Mouse (Mus musculus): Measurements from ENCODE around the gene Mum1. TPM values are rescaled to one million over a fixed set of nuclear protein-coding genes. Genes with fewer than 3 reads are reported as not detected.
A peak's percentile ranks its signal among the peaks of the same experiment; 100 is the strongest.

The Mum1 gene
- polyA plus RNA-seq, 1 experiment from 2014 or later: 63.4 TPM

DNA sequence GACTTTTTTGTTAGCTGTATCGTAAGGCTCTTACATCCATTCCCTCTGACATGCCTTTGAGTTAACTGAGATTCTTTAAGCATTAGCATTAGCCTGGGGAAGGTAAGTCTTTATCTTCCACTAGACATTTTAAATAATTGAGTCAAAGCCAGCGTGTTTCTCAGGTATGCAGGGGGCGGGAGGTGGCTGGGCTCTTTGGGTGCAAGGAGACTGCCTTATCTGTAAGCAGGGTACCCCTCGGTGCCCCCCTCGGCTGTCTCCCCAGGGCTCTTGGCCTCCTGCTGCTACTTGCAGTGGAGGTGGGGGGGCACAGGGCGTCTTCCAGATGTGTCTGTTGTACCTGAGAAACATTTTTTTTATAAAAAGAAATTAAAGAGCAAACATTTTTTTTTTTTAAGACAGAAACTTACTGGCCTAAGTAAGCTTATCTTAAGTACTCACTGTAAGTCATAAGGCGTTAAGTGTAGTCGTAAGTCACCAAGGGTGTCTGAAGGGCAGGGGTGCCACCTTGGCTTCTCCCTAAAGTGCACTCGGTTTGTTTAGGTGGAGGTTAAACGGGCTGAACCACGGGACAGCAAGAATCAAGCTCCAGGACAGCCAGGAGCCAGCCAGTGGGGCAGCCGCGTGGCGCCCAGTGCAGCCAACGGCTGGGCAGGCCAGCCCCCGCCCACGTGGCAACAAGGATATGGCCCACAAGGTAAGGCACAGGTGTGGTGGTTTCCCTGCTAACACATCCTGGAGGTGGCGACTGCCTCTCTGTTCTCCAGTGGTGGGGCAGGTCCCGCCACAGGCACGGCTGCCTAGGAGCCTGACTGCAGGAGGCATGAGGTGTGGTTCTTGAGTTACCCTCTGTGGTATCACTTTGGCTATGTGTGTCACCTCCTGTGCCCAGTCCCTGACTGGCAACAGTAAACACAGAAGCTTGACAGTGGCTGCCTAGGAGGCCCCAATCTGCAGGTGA is 56.5 kb downstream of the Mum1 start:
- Histone ChIP-seq H3K36me3 (ENCODE audit: insufficient read depth) (peaks cover 99% of the 10 kb centered on the region), H3K27me3 (ENCODE audit: insufficient read depth, low read length) (no peaks in the 10 kb centered on the region), H3K4me3 (ENCODE audit: low read depth, low read length) (no peak overlapping the region), H3K4me1 (ENCODE audit: insufficient read depth) (no peaks in the 10 kb centered on the region), H3K4me2 (no peak overlapping the region), H3K9me3 (ENCODE audit: low read depth, low read length) (no peaks in the 10 kb centered on the region), H3K27ac (ENCODE audit: low read depth) (peak overlapping the region; percentile 18), H3K9ac (no peak overlapping the region)
- ATAC-seq (ENCODE audit: insufficient read depth): no peak
- DNase-seq: no peak
- WGBS: 79% methylated on average over 20 of the region's 20 CpGs
- TF ChIP-seq CTCF (IDR thresholded peaks at IDR 0.05; ENCODE audit: low read depth): no peak

DNA sequence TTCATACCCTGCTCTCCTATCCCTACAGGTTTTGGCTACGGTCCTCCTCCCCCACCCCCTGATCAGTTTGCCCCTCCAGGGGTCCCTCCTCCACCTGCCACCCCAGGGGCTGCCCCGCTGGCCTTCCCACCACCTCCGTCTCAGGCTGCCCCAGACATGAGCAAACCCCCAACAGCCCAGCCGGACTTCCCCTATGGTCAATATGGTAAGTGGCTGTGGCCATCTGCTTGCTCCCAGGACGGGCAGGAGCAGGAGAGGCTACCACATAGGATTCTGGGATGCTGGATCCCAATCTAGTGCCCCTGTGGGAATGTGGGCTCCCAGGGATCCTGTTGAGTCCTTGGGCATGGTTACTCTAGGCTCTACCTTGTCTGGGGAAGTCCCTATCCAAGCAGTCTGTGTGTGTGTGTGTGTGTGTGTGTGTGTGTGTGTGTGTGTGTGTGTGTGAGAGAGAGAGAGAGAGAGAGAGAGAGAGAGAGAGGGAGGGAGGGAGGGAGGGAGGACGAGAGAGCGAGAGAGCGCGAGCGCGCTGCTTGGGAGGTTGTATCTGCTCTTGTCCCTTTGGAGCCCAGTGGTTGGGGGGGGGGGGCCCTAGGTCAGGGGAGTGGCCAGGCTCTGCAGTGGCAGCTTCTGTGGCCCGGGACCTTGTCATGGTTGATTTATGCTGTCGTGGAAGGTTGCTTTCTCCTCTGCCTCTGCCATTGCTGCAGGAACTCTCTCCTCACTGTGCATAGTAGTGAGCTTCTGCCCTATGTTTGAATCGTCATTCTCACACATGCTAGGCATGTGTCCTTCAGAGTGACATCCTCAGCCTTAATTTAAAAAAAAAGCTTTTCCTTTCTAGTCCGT is 59.2 kb downstream of the Mum1 start:
- 80% methylated on average over 14 of the region's 15 CpGs for WGBS
- no peak for TF ChIP-seq CTCF (IDR thresholded peaks at IDR 0.05; ENCODE audit: low read depth)
- DNase-seq: no peak
- Histone ChIP-seq H3K9me3 (ENCODE audit: low read depth, low read length) (no peaks in the 10 kb centered on the region), H3K4me3 (ENCODE audit: low read depth, low read length) (no peak overlapping the region), H3K4me2 (no peak overlapping the region), H3K27me3 (ENCODE audit: insufficient read depth, low read length) (no peaks in the 10 kb centered on the region), H3K36me3 (ENCODE audit: insufficient read depth) (peaks cover 86% of the 10 kb centered on the region), H3K9ac (no peak overlapping the region), H3K27ac (ENCODE audit: low read depth) (no peak overlapping the region), H3K4me1 (ENCODE audit: insufficient read depth) (no peaks in the 10 kb centered on the region)
- ATAC-seq (ENCODE audit: insufficient read depth): no peak

DNA sequence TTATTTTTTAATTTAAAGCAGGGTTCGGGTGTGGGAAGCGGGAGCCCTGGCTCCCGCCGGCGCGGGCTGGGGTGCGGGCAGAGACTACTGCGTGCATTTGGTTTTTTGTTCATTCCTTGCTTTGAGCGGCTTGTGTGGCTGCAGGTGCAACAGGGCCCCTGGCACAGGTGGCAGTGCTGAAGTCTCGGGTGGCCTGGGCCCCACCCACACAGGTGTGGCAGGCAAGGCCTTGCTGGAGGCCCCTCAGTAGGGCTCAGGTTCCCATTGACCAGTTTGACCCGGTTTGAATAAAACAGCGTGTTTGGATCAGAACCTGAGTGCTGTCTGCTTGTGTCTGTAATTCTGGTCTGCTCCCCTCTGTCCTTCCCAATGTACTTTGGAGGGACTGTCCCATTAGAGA is 61.9 kb downstream of the Mum1 start:
- no peak overlapping the region for H3K4me3 ChIP-seq (ENCODE audit: low read depth, low read length)
- peaks cover 63% of the 10 kb centered on the region for H3K36me3 ChIP-seq (ENCODE audit: insufficient read depth)
- no peak for TF ChIP-seq CTCF (IDR thresholded peaks at IDR 0.05; ENCODE audit: low read depth)
- no peak for DNase-seq
- H3K27me3 ChIP-seq (ENCODE audit: insufficient read depth, low read length): no peaks in the 10 kb centered on the region
- H3K27ac ChIP-seq (ENCODE audit: low read depth): no peak overlapping the region
- 86% methylated on average over 12 of the region's 12 CpGs for WGBS
- H3K9ac ChIP-seq: no peak overlapping the region
- H3K9me3 ChIP-seq (ENCODE audit: low read depth, low read length): no peaks in the 10 kb centered on the region
- no peak overlapping the region for H3K4me2 ChIP-seq
- no peaks in the 10 kb centered on the region for H3K4me1 ChIP-seq (ENCODE audit: insufficient read depth)
- no peak for ATAC-seq (ENCODE audit: insufficient read depth)

DNA sequence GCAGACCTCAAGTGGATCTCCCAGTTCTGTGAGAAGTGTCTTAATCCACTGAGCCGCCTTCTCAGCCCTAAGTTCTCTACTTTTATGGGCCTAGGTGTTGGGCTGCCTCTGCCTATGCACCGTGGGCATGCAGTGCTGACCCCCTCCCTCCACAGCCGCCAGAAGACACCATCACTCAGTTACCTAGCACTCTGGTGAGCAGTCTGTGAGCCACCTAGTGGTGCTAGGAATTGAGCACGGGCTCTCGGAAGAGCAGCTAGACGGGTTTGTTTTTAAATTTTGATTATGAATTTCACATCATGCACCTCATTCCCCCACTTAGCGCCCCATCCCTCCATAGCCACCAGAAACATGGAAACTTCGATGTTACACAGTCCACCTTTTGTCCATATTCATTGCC is 62.4 kb downstream of the Mum1 start:
- peak; percentile 13; the same call in 1 of the 2 replicates for TF ChIP-seq CTCF (IDR thresholded peaks at IDR 0.05; ENCODE audit: low read depth)
- Histone ChIP-seq H3K9ac (no peak overlapping the region), H3K9me3 (ENCODE audit: low read depth, low read length) (no peaks in the 10 kb centered on the region), H3K36me3 (ENCODE audit: insufficient read depth) (peaks cover 63% of the 10 kb centered on the region), H3K4me1 (ENCODE audit: insufficient read depth) (no peaks in the 10 kb centered on the region), H3K27me3 (ENCODE audit: insufficient read depth, low read length) (no peaks in the 10 kb centered on the region), H3K4me3 (ENCODE audit: low read depth, low read length) (no peak overlapping the region), H3K4me2 (no peak overlapping the region), H3K27ac (ENCODE audit: low read depth) (no peak overlapping the region)
- ATAC-seq (ENCODE audit: insufficient read depth) (no peak), DNase-seq (no peak)
- WGBS: 62% methylated on average over 8 of the region's 8 CpGs

DNA sequence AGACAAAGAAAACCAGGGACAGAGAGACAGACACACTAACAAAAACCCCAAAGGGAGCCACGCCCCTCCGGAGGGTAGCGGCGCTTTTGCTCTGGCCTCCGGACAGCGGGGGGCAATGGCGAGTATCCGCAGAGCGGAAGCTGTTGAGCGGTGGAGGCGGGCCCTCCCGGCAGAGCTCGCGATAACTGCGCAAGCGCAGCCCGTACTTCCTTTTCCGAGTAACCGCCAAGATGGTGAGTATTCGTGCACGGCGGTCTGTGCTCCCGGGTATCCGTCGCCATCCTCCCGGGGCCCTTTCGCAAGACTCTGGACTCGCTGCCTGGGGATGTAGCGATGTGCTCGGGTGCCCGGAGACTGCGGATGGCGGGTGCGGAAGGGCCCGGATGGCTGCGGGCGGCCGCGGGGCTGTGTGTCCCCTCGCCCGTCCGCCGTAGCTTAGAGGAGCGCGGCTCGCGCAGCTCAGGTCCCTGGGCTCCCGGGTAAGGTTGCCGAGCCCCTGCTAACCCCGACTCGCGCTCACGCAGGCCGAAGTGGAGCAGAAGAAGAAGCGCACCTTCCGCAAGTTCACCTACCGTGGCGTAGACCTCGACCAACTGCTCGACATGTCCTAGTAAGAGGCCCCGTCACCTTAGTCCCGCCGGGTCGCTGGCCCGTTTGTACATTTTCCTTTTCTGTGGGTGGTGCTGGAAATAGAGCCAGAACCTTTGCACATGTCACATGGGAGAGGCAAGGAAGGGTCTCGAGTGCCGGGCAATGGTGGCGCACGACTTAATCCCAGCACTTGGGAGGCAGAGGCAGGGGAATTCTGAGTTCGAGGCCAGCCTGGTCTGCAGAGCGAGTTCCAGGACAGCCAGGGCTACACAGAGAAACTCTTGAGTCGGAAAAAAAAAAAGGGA is 66.3 kb downstream of the Mum1 start, which contains the start of gene Rps15:
Rps15 (plus strand) TSS at position 203 of the 896 bp plus-strand sequence.
- peaks cover 41% of the 10 kb centered on the region for H3K36me3 ChIP-seq (ENCODE audit: insufficient read depth)
- peak; percentile 86 for ATAC-seq (ENCODE audit: insufficient read depth)
- H3K4me3 ChIP-seq (ENCODE audit: low read depth, low read length): peak within 1 kb of the TSS; percentile 96
- peak; percentile 76 for TF ChIP-seq CTCF (IDR thresholded peaks at IDR 0.05; ENCODE audit: low read depth)
- H3K9ac ChIP-seq: peak within 1 kb of the TSS; percentile 100
- peaks cover 9% of the 10 kb centered on the region; the same call in 1 of the 2 replicates for H3K27me3 ChIP-seq (ENCODE audit: insufficient read depth, low read length)
- H3K9me3 ChIP-seq (ENCODE audit: low read depth, low read length): no peaks in the 10 kb centered on the region
- peak within 1 kb of the TSS; percentile 98 for H3K4me2 ChIP-seq
- WGBS: under 1% methylated on average over 70 of the region's 72 CpGs
- peak; percentile 99 for DNase-seq
- H3K4me1 ChIP-seq (ENCODE audit: insufficient read depth): no peaks in the 10 kb centered on the region
- peak within 1 kb of the TSS; percentile 95 for H3K27ac ChIP-seq (ENCODE audit: low read depth)

DNA sequence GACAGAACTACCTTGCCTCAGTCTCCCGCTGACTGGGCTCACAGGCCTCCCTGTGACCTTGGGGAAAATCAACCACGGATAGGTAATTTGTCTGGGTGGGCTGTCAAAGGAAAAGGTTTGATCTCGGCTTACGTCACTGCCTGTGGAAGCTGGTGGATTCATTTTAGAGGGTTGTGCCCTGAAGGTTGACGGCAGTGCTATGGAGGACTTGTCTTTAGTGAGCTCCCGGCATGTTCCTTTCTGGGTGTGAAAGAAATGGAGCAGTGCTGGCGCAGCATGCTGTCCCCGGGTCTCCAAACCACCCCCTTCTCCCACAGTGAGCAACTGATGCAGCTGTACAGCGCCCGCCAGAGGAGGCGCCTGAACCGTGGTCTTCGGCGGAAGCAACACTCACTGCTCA is 67.1 kb downstream of the Mum1 start:
- Histone ChIP-seq H3K9ac (peak overlapping the region; percentile 100), H3K9me3 (ENCODE audit: low read depth, low read length) (no peaks in the 10 kb centered on the region), H3K4me3 (ENCODE audit: low read depth, low read length) (peak overlapping the region; percentile 96), H3K4me2 (peak overlapping the region; percentile 98), H3K27me3 (ENCODE audit: insufficient read depth, low read length) (peaks cover 17% of the 10 kb centered on the region), H3K36me3 (ENCODE audit: insufficient read depth) (peaks cover 33% of the 10 kb centered on the region), H3K4me1 (ENCODE audit: insufficient read depth) (no peaks in the 10 kb centered on the region), H3K27ac (ENCODE audit: low read depth) (peak overlapping the region; percentile 95)
- peak; percentile 34 for DNase-seq
- WGBS: 20% methylated on average over 14 of the region's 14 CpGs
- TF ChIP-seq CTCF (IDR thresholded peaks at IDR 0.05; ENCODE audit: low read depth): 0 out of 2 replicates have a peak, but pooled peaks have one; percentile 8
- ATAC-seq (ENCODE audit: insufficient read depth): no peak

Small RNAs within 50 kb of the gene (microRNA-seq; reads per million reads assigned to microRNA genes)
- not detected for gene Mir6911 (ENCODE audit: borderline number of aligned reads)

Other genes with a start within 250 kb of the Mum1 start
- 19.3 and 23.4 TPM in 2 replicates for gene Tmem259, start 242.1 kb upstream of the Mum1 start, polyA plus RNA-seq (2014; fragmentation: Nextera tagmentation; extraction: Ambion mirVana)
- gene Cnn2, start 237.8 kb upstream of the Mum1 start, polyA plus RNA-seq (2014; fragmentation: Nextera tagmentation; extraction: Ambion mirVana): 354 and 364 TPM in 2 replicates
- gene Abca7, start 229.9 kb upstream of the Mum1 start, polyA plus RNA-seq (2014; fragmentation: Nextera tagmentation; extraction: Ambion mirVana): 3.0 and 3.5 TPM in 2 replicates
- gene Arhgap45, start 209.8 kb upstream of the Mum1 start, polyA plus RNA-seq (2014; fragmentation: Nextera tagmentation; extraction: Ambion mirVana): 11.2 and 13.2 TPM in 2 replicates
- 240 and 258 TPM in 2 replicates for gene Polr2e, start 186.6 kb upstream of the Mum1 start, polyA plus RNA-seq (2014; fragmentation: Nextera tagmentation; extraction: Ambion mirVana)
- 471 and 474 TPM in 2 replicates for gene Gpx4, start 179.3 kb upstream of the Mum1 start, polyA plus RNA-seq (2014; fragmentation: Nextera tagmentation; extraction: Ambion mirVana)
- 13.9 and 16.3 TPM in 2 replicates for gene Sbno2, start 120.9 kb upstream of the Mum1 start, polyA plus RNA-seq (2014; fragmentation: Nextera tagmentation; extraction: Ambion mirVana)
- 28.7 and 29.7 TPM in 2 replicates for gene Stk11, start 110.6 kb upstream of the Mum1 start, polyA plus RNA-seq (2014; fragmentation: Nextera tagmentation; extraction: Ambion mirVana)
- 493 and 529 TPM in 2 replicates for gene Atp5d, start 87.8 kb upstream of the Mum1 start, polyA plus RNA-seq (2014; fragmentation: Nextera tagmentation; extraction: Ambion mirVana)
- 3.8 and 5.5 TPM in 2 replicates for gene Cbarp, start 85.6 kb upstream of the Mum1 start, polyA plus RNA-seq (2014; fragmentation: Nextera tagmentation; extraction: Ambion mirVana)
- 32.6 and 34.2 TPM in 2 replicates for gene Midn, start 78.2 kb upstream of the Mum1 start, polyA plus RNA-seq (2014; fragmentation: Nextera tagmentation; extraction: Ambion mirVana)
- gene Cirbp, start 60.4 kb upstream of the Mum1 start, polyA plus RNA-seq (2014; fragmentation: Nextera tagmentation; extraction: Ambion mirVana): 71.8 and 71.9 TPM in 2 replicates
- 8.3 and 9.7 TPM in 2 replicates for gene 1600002K03Rik, start 53.5 kb upstream of the Mum1 start, polyA plus RNA-seq (2014; fragmentation: Nextera tagmentation; extraction: Ambion mirVana)
- gene Efna2, start 47.0 kb upstream of the Mum1 start, polyA plus RNA-seq (2014; fragmentation: Nextera tagmentation; extraction: Ambion mirVana): 19.6 and 22.7 TPM in 2 replicates
- 318 and 319 TPM in 2 replicates for gene Ndufs7, start 22.7 kb downstream of the Mum1 start, polyA plus RNA-seq (2014; fragmentation: Nextera tagmentation; extraction: Ambion mirVana)
- gene Gamt, start 34.6 kb downstream of the Mum1 start, polyA plus RNA-seq (2014; fragmentation: Nextera tagmentation; extraction: Ambion mirVana): 26.8 and 29.4 TPM in 2 replicates
- gene Dazap1, start 35.1 kb downstream of the Mum1 start, polyA plus RNA-seq (2014; fragmentation: Nextera tagmentation; extraction: Ambion mirVana): 44.9 and 49.3 TPM in 2 replicates
- 1,192 and 1,202 TPM in 2 replicates for gene Rps15, start 66.0 kb downstream of the Mum1 start, polyA plus RNA-seq (2014; fragmentation: Nextera tagmentation; extraction: Ambion mirVana)
- gene Apc2, start 69.5 kb downstream of the Mum1 start, polyA plus RNA-seq (2014; fragmentation: Nextera tagmentation; extraction: Ambion mirVana): 0.62 and 0.96 TPM in 2 replicates
- gene 2310011J03Rik, start 94.1 kb downstream of the Mum1 start, polyA plus RNA-seq (2014; fragmentation: Nextera tagmentation; extraction: Ambion mirVana): 41.7 and 41.8 TPM in 2 replicates
- 3.8 and 4.2 TPM in 2 replicates for gene Pcsk4, start 103.1 kb downstream of the Mum1 start, polyA plus RNA-seq (2014; fragmentation: Nextera tagmentation; extraction: Ambion mirVana)
- 10.5 and 12.2 TPM in 2 replicates for gene Reep6, start 103.5 kb downstream of the Mum1 start, polyA plus RNA-seq (2014; fragmentation: Nextera tagmentation; extraction: Ambion mirVana)
- 0.68 and 1.2 TPM in 2 replicates for gene Adamtsl5, start 122.0 kb downstream of the Mum1 start, polyA plus RNA-seq (2014; fragmentation: Nextera tagmentation; extraction: Ambion mirVana)
- 0.61 and 0.77 TPM in 2 replicates for gene Plk5, start 130.0 kb downstream of the Mum1 start, polyA plus RNA-seq (2014; fragmentation: Nextera tagmentation; extraction: Ambion mirVana)
- 7.4 and 8.6 TPM in 2 replicates for gene Mex3d, start 161.2 kb downstream of the Mum1 start, polyA plus RNA-seq (2014; fragmentation: Nextera tagmentation; extraction: Ambion mirVana)
- 224 and 268 TPM in 2 replicates for gene Mbd3, start 173.1 kb downstream of the Mum1 start, polyA plus RNA-seq (2014; fragmentation: Nextera tagmentation; extraction: Ambion mirVana)
- 663 and 669 TPM in 2 replicates for gene Uqcr11, start 180.4 kb downstream of the Mum1 start, polyA plus RNA-seq (2014; fragmentation: Nextera tagmentation; extraction: Ambion mirVana)
- 148 and 175 TPM in 2 replicates for gene Tcf3, start 207.2 kb downstream of the Mum1 start, polyA plus RNA-seq (2014; fragmentation: Nextera tagmentation; extraction: Ambion mirVana)